Mouse (Mus musculus): ENCODE data around the gene Pclaf.
A peak's percentile ranks its signal among the peaks of the same experiment; 100 is the strongest.

Pclaf gene

GRCm38 (mm10) chr9:65890143-65890628, at the start of gene Pclaf:
Gene Pclaf, plus strand, starts transcription at chr9:65890237.
- DNase-seq (ENCODE audit: low read depth, low spot score) = peak; percentile 84

- no peak for DNase-seq (ENCODE audit: low read depth, low spot score)
Measured at GRCm38 (mm10) chr9:65844421-65845165, 45.4 kb upstream of the Pclaf start.

GRCm38 (mm10) chr9:65848154-65848553, 41.9 kb upstream of the Pclaf start:
- no peak for DNase-seq (ENCODE audit: low read depth, low spot score)

GRCm38 (mm10) chr9:65850203-65850602, 39.8 kb upstream of the Pclaf start:
- no peak for DNase-seq (ENCODE audit: low read depth, low spot score)

GRCm38 (mm10) chr9:65859656-65860055, 30.4 kb upstream of the Pclaf start:
- DNase-seq (ENCODE audit: low read depth, low spot score) = no peak

- DNase-seq (ENCODE audit: low read depth, low spot score) = peak; percentile 77
Measured at GRCm38 (mm10) chr9:65884564-65885315, 5.3 kb upstream of the Pclaf start.

- no peak for DNase-seq (ENCODE audit: low read depth, low spot score)
Measured at GRCm38 (mm10) chr9:65891126-65891525, 1.1 kb downstream of the Pclaf start.

- DNase-seq (ENCODE audit: low read depth, low spot score) = no peak
Measured at GRCm38 (mm10) chr9:65896977-65897376, 6.9 kb downstream of the Pclaf start.

- DNase-seq (ENCODE audit: low read depth, low spot score) = no peak
Measured at GRCm38 (mm10) chr9:65902879-65903278, 12.8 kb downstream of the Pclaf start.

GRCm38 (mm10) chr9:65903419-65903818, 13.4 kb downstream of the Pclaf start:
- DNase-seq (ENCODE audit: low read depth, low spot score) = no peak

GRCm38 (mm10) chr9:65908394-65909300, 18.6 kb downstream of the Pclaf start, which contains the start of the genes Trip4 and Csnk1g1:
Gene Trip4, minus strand, starts transcription at chr9:65908794.
Gene Csnk1g1, plus strand, starts transcription at chr9:65908924.
- peak; percentile 89 for DNase-seq (ENCODE audit: low read depth, low spot score)

- DNase-seq (ENCODE audit: low read depth, low spot score) = peak; percentile 17
Measured at GRCm38 (mm10) chr9:65909301-65909801, 19.3 kb downstream of the Pclaf start.

GRCm38 (mm10) chr9:65909837-65910236, 19.8 kb downstream of the Pclaf start:
- DNase-seq (ENCODE audit: low read depth, low spot score) = no peak

- DNase-seq (ENCODE audit: low read depth, low spot score) = no peak
Measured at GRCm38 (mm10) chr9:65913976-65914375, 23.9 kb downstream of the Pclaf start.

GRCm38 (mm10) chr9:65917015-65917414, 27.0 kb downstream of the Pclaf start:
- no peak for DNase-seq (ENCODE audit: low read depth, low spot score)

GRCm38 (mm10) chr9:65928456-65928855, 38.4 kb downstream of the Pclaf start:
- no peak for DNase-seq (ENCODE audit: low read depth, low spot score)

GRCm38 (mm10) chr9:65929826-65930225, 39.8 kb downstream of the Pclaf start:
- no peak for DNase-seq (ENCODE audit: low read depth, low spot score)

GRCm38 (mm10) chr9:65937566-65937965, 47.5 kb downstream of the Pclaf start:
- no peak for DNase-seq (ENCODE audit: low read depth, low spot score)

GRCm38 (mm10) chr9:65951082-65951587, 61.1 kb downstream of the Pclaf start:
- no peak for DNase-seq (ENCODE audit: low read depth, low spot score)
